Mouse (Mus musculus) cerebellum, adult 11-12 months (tissue): ENCODE results near the gene Faah.

Experiments used
- DNase-seq: peaks from one replicate; pipeline ENCODE4 v3.0.0; 2022

Gene Faah

GRCm38 (mm10) chr4:115996729-115997128, 21.0 kb downstream of the Faah start:
- no peak for DNase-seq

- no peak for DNase-seq
These were observed 22.4 kb downstream of the Faah start for GRCm38 (mm10) chr4:115995376-115995730.

- DNase-seq: no peak
These were observed 22.9 kb downstream of the Faah start for GRCm38 (mm10) chr4:115994662-115995375.

GRCm38 (mm10) chr4:115989382-115989781, 28.3 kb downstream of the Faah start:
- DNase-seq: no peak

- no peak for DNase-seq
These were observed 29.7 kb downstream of the Faah start for GRCm38 (mm10) chr4:115987858-115988530.

- no peak for DNase-seq
These were observed 30.3 kb downstream of the Faah start for GRCm38 (mm10) chr4:115987436-115987835.

GRCm38 (mm10) chr4:115984967-115985366, 32.8 kb downstream of the Faah start:
- DNase-seq: no peak

GRCm38 (mm10) chr4:115984111-115984510, 33.6 kb downstream of the Faah start:
- DNase-seq: peak; percentile 68

- peak; percentile 36 for DNase-seq
These were observed 37.0 kb downstream of the Faah start for GRCm38 (mm10) chr4:115980676-115981075.

- DNase-seq: no peak
These were observed 38.3 kb downstream of the Faah start for GRCm38 (mm10) chr4:115979437-115979836.

GRCm38 (mm10) chr4:115978911-115979310, 38.8 kb downstream of the Faah start:
- DNase-seq: no peak

GRCm38 (mm10) chr4:115972543-115972942, 45.2 kb downstream of the Faah start:
- no peak for DNase-seq

GRCm38 (mm10) chr4:115964446-115964845, 53.3 kb downstream of the Faah start:
- DNase-seq: no peak

- no peak for DNase-seq
These were observed 54.0 kb downstream of the Faah start for GRCm38 (mm10) chr4:115963751-115964150.

- no peak for DNase-seq
These were observed 54.9 kb downstream of the Faah start for GRCm38 (mm10) chr4:115962671-115963412.

GRCm38 (mm10) chr4:115961991-115962390, 55.7 kb downstream of the Faah start:
- no peak for DNase-seq

GRCm38 (mm10) chr4:115959546-115959945, 58.2 kb downstream of the Faah start:
- no peak for DNase-seq

- DNase-seq: no peak
These were observed 62.3 kb downstream of the Faah start for GRCm38 (mm10) chr4:115955494-115955775.

GRCm38 (mm10) chr4:115954656-115955493, 62.9 kb downstream of the Faah start:
- no peak for DNase-seq

GRCm38 (mm10) chr4:115953559-115953958, 64.2 kb downstream of the Faah start:
- DNase-seq: no peak

- DNase-seq: no peak
These were observed 65.0 kb downstream of the Faah start for GRCm38 (mm10) chr4:115952758-115953157.

- no peak for DNase-seq
These were observed 73.9 kb downstream of the Faah start for GRCm38 (mm10) chr4:115943669-115944314.
